Mouse (Mus musculus): Measurements from ENCODE around the gene Cep162. TPM values are rescaled to one million over a fixed set of nuclear protein-coding genes. Genes with fewer than 3 reads are reported as not detected.

Gene Cep162
- total and polyA plus RNA-seq, 3 experiments = 6.2 to 13.2 (median 8.7) TPM

DNA sequence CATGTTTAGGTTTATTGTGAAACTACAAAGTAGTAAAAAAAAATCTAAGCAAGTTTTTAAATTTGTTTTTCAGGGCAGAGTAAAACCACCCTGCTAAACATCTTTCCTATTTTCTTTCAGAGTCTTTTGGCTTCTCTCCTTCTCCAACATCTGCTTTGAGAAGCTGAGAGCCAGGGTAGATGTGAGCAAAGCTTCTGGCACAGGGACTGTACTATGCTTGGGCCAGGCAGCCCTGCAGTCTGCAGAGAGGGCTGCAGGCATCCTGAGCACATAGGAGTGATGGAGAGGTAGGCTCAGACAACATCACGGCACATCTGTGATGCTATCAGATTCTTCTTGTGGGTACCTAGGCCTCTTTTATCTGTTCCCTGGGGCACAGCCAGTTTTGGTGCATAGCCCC, 42.2 kb upstream of the Cep162 start:
- Histone ChIP-seq H3K4me1 (ENCODE audit: control insufficient read depth in 1 of 2, insufficient read depth in 2 of 2) (no peaks in the 10 kb centered on the region), H3K9me3 (replicated peaks; ENCODE audit: low read length) (no peaks in the 10 kb centered on the region), H3K27ac (ENCODE audit: insufficient read depth, low read depth) (no peak overlapping the region), H3K9ac (ENCODE audit: insufficient read depth, low read depth) (no peak overlapping the region), H3K4me2 (ENCODE audit: insufficient read depth, low read depth, poor library complexity, severe bottlenecking) (no peak overlapping the region), H3K4me3 (replicated peaks in 1 of 3; ENCODE audit: low read depth in 2 of 3, low read length in 2 of 3, poor library complexity in 1 of 3) (no peak overlapping the region), H3K36me3 (replicated peaks in 1 of 2; ENCODE audit: control insufficient read depth in 1 of 2, insufficient read depth in 1 of 2, low read length in 1 of 2) (no peaks in the 10 kb centered on the region), H3K79me2 (replicated peaks; ENCODE audit: control insufficient read depth, extremely low read depth, insufficient read depth, poor library complexity, severe bottlenecking) (no peaks in the 10 kb centered on the region), H3K27me3 (replicated peaks) (no peaks in the 10 kb centered on the region)
- in situ Hi-C loops (cut with MboI; ENCODE audit: low pct_ligation_motif_present, low pct_unique_long_range_greater_than_20kb, low sequenced_read_pairs) (no loop called here), dilution Hi-C loops (cut with MboI; ENCODE audit: extremely low pct_ligation_motif_present, extremely low pct_unique_long_range_greater_than_20kb, low sequenced_read_pairs) (no loop called here)
- TF ChIP-seq MXI1 (IDR thresholded peaks at IDR 0.05; ENCODE audit: low read depth, low read length) (no peak), UBTF (IDR thresholded peaks at IDR 0.05; ENCODE audit: low read depth, low read length) (no peak), RCOR1 (conservative IDR thresholded peaks at IDR 0.05; ENCODE audit: low read depth, low read length) (no peak), USF2 (conservative IDR thresholded peaks at IDR 0.05; ENCODE audit: low read depth, low read length) (no peak), ZNF384 (IDR thresholded peaks at IDR 0.05; ENCODE audit: low read depth, low read length) (no peak), MYC (IDR thresholded peaks at IDR 0.05; ENCODE audit: low read depth, low read length) (no peak), TCF12 (IDR thresholded peaks at IDR 0.05; ENCODE audit: low read depth, low read length) (no peak), IRF4 (IDR thresholded peaks at IDR 0.05; ENCODE audit: low read depth, low read length) (no peak), MAZ (IDR thresholded peaks at IDR 0.05; ENCODE audit: low read depth, low read length) (no peak), BHLHE40 (IDR thresholded peaks at IDR 0.05; ENCODE audit: low read depth, low read length) (no peak)
- DNase-seq (ENCODE audit: extremely low read depth) = no peak

DNA sequence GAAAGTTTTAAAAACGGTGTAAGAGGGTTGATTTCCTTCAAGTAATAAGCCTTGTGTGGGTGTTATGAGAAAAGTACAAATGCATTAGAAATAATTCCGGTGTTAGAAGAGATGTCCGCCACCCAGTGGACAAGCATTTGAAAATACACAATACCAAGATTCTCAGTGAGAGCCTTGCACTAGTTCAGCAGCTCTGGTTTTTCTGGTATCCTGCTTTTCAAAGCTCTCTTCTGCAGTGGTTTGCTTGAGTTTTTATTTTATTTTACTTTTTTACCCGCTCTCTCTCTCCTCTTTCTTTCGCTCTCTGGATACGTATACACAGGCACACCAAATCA, 327 bp upstream of the Cep162 start:
- H3K9ac ChIP-seq (ENCODE audit: insufficient read depth, low read depth) = peak overlapping the region; percentile 36
- peaks cover 2 to 12% of the 10 kb centered on the region in 2 experiments for H3K36me3 ChIP-seq (replicated peaks in 1 of 2; ENCODE audit: control insufficient read depth in 1 of 2, insufficient read depth in 1 of 2, low read length in 1 of 2)
- in situ Hi-C loops (cut with MboI; ENCODE audit: low pct_ligation_motif_present, low pct_unique_long_range_greater_than_20kb, low sequenced_read_pairs) = no loop called here
- peaks cover 3 to 17% of the 10 kb centered on the region in 2 experiments for H3K4me1 ChIP-seq (ENCODE audit: control insufficient read depth in 1 of 2, insufficient read depth in 2 of 2)
- H3K9me3 ChIP-seq (replicated peaks; ENCODE audit: low read length) = no peaks in the 10 kb centered on the region
- H3K27ac ChIP-seq (ENCODE audit: insufficient read depth, low read depth) = no peak overlapping the region
- H3K4me2 ChIP-seq (ENCODE audit: insufficient read depth, low read depth, poor library complexity, severe bottlenecking) = peak overlapping the region; percentile 35; the same call in 1 of the 2 replicates
- dilution Hi-C loops (cut with MboI; ENCODE audit: extremely low pct_ligation_motif_present, extremely low pct_unique_long_range_greater_than_20kb, low sequenced_read_pairs) = no loop called here
- H3K27me3 ChIP-seq (replicated peaks) = no peaks in the 10 kb centered on the region
- H3K79me2 ChIP-seq (replicated peaks; ENCODE audit: control insufficient read depth, extremely low read depth, insufficient read depth, poor library complexity, severe bottlenecking) = peaks cover 4% of the 10 kb centered on the region
- no peak for DNase-seq (ENCODE audit: extremely low read depth)
- TF ChIP-seq TBP (conservative IDR thresholded peaks at IDR 0.05; ENCODE audit: low read depth, low read length) (0 out of 2 replicates have a peak, but pooled peaks have one; percentile 31), USF1 (IDR thresholded peaks at IDR 0.05; ENCODE audit: low read depth, low read length) (no peak), IRF4 (IDR thresholded peaks at IDR 0.05; ENCODE audit: low read depth, low read length) (0 out of 2 replicates have a peak, but pooled peaks have one; percentile 10), ZMIZ1 (IDR thresholded peaks at IDR 0.05; ENCODE audit: low read depth, low read length) (no peak), CTCF (conservative IDR thresholded peaks at IDR 0.05 in 1 of 2, IDR thresholded peaks at IDR 0.05 in 1 of 2; ENCODE audit: low read depth in 2 of 2, low read length in 2 of 2) (peak in 1 of 2 experiments; percentile 68; a peak in 2 of 4 replicates)
- H3K4me3 ChIP-seq (replicated peaks in 1 of 3; ENCODE audit: low read depth in 2 of 3, low read length in 2 of 3, poor library complexity in 1 of 3) = peak overlapping the region; percentile 70 to 95 (median 86)

- Histone ChIP-seq H3K36me3 (replicated peaks in 1 of 2; ENCODE audit: control insufficient read depth in 1 of 2, insufficient read depth in 1 of 2, low read length in 1 of 2) (peaks cover 36 to 74% of the 10 kb centered on the region in 2 experiments), H3K27me3 (replicated peaks) (no peaks in the 10 kb centered on the region), H3K9ac (ENCODE audit: insufficient read depth, low read depth) (no peak overlapping the region), H3K27ac (ENCODE audit: insufficient read depth, low read depth) (no peak overlapping the region), H3K4me3 (replicated peaks in 1 of 3; ENCODE audit: low read depth in 2 of 3, low read length in 2 of 3, poor library complexity in 1 of 3) (no peak overlapping the region), H3K4me2 (ENCODE audit: insufficient read depth, low read depth, poor library complexity, severe bottlenecking) (no peak overlapping the region), H3K4me1 (ENCODE audit: control insufficient read depth in 1 of 2, insufficient read depth in 2 of 2) (peaks cover 0 to 15% of the 10 kb centered on the region in 2 experiments; a peak in 2 of 4 replicates), H3K9me3 (replicated peaks; ENCODE audit: low read length) (no peaks in the 10 kb centered on the region), H3K79me2 (replicated peaks; ENCODE audit: control insufficient read depth, extremely low read depth, insufficient read depth, poor library complexity, severe bottlenecking) (no peaks in the 10 kb centered on the region; the same call in 1 of the 2 replicates)
- dilution Hi-C loops (cut with MboI; ENCODE audit: extremely low pct_ligation_motif_present, extremely low pct_unique_long_range_greater_than_20kb, low sequenced_read_pairs) (no loop called here), in situ Hi-C loops (cut with MboI; ENCODE audit: low pct_ligation_motif_present, low pct_unique_long_range_greater_than_20kb, low sequenced_read_pairs) (loop anchor here (10.0 kb wide), 1 partner anchor 213 kb away; no protein-coding TSS in a partner anchor)
- peak; percentile 60 for TF ChIP-seq SMC3 (IDR thresholded peaks at IDR 0.05; ENCODE audit: low read depth, low read length)
- TF ChIP-seq USF2 (conservative IDR thresholded peaks at IDR 0.05; ENCODE audit: low read depth, low read length) = no peak
- TF ChIP-seq SIN3A (IDR thresholded peaks at IDR 0.05; ENCODE audit: low read length) = no peak
- TF ChIP-seq CTCF (conservative IDR thresholded peaks at IDR 0.05 in 1 of 2, IDR thresholded peaks at IDR 0.05 in 1 of 2; ENCODE audit: low read depth in 2 of 2, low read length in 2 of 2) = peak in 1 of 2 experiments; percentile 70; a peak in 2 of 4 replicates
- peak; percentile 82 for TF ChIP-seq RAD21 (IDR thresholded peaks at IDR 0.05; ENCODE audit: low read depth, low read length)
- DNase-seq (ENCODE audit: extremely low read depth) = peak; percentile 28
These were observed 7.2 kb downstream of the Cep162 start for GRCm38 (mm10) chr9:87248118-87248517.
